Mouse (Mus musculus): ENCODE results near the gene Lcp1.

- TF ChIP-seq MAX (IDR thresholded peaks at IDR 0.05) (no peak), CTCF (IDR thresholded peaks at IDR 0.05; ENCODE audit: control insufficient read depth, insufficient read depth, insufficient read length) (no peak), USF1 (IDR thresholded peaks at IDR 0.05; ENCODE audit: low read depth) (no peak), MYOD1 (IDR thresholded peaks at IDR 0.05; ENCODE audit: control insufficient read depth, insufficient read length, low read depth) (no peak)
Observed at GRCm38 (mm10) chr14:75164345-75164744, 33.4 kb downstream of the Lcp1 start.

Data from C2C12 (cell line).